Mouse (Mus musculus) hematopoietic stem cell, adult 5-6 weeks (primary cell): ENCODE results near the gene Lgals1. TPM values are rescaled to one million over a fixed set of nuclear protein-coding genes. Genes with fewer than 3 reads are reported as not detected.

ENCODE experiments used
- ATAC-seq, 2 experiments: fragments of 125-278 bp in 1 of 2; replicated peaks in 1 of 2; 2 replicates each; pipeline ENCODE4 v1.8.0; 2016 to 2017; ENCODE audit warnings: inconsistent platforms in 2 of 2, mild to moderate bottlenecking in 2 of 2, moderate number of reproducible peaks in 2 of 2, low read depth in 1 of 2, moderate TSS enrichment in 1 of 2; ENCODE audit not compliant: low FRiP score in 2 of 2, poor library complexity in 2 of 2, severe bottlenecking in 2 of 2, insufficient read depth in 1 of 2, low TSS enrichment in 1 of 2
- total RNA-seq: library from RNA; stranded (forward); fragments of 172-1452, 232-1000 nt; gene quantifications from 2 replicates; pipeline ENCODE4 v1.2.3, GENCODE M21; 2017

The Lgals1 gene
- 77.1 and 108 TPM in 2 replicates for total RNA-seq

DNA sequence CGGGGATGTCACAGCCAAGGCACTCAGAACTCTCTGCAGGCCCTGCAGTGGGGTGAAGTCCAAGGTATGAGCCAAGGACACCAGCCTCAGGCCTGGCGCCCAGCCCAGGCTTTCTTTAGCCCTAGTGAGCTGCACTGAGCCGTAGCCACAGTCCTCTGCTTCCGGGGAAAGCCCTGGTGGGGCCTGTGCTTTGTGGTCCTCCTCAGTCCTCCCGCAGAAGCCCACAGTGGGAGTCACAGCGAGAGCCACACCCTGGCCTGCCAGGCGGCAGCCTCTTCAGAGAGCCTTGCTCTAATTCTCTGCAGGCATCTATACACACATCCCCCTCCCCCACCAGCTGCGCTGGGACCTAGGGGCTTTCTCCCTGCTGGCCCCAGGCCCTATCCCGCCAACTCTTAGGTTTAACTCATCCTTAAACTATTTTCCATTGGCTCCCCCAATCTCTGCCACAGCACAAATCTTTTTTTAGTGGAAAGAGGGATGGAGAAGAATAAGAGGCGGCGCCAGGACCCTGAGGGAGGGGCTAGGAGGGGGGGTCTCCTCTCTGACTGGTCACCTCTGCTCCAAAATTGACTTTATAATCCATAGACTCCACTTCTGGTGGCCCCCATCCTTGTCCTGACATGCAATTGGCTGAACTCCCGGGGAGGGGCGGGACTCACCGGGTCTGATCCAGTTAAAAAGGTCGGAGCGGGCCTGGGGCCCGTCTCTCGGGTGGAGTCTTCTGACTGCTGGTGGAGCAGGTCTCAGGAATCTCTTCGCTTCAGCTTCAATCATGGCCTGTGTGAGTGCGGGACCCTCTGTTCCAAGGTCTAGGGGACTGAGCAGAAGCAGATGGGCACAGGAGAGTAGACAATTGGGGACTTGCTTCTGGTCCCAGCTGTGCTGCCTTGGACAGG, at the start of gene Lgals1:
TSS of gene Lgals1 (plus strand) at position 705 of the 899 bp plus-strand sequence.
- peak; percentile 18 to 46; a peak in 2 of 4 replicates for ATAC-seq

DNA sequence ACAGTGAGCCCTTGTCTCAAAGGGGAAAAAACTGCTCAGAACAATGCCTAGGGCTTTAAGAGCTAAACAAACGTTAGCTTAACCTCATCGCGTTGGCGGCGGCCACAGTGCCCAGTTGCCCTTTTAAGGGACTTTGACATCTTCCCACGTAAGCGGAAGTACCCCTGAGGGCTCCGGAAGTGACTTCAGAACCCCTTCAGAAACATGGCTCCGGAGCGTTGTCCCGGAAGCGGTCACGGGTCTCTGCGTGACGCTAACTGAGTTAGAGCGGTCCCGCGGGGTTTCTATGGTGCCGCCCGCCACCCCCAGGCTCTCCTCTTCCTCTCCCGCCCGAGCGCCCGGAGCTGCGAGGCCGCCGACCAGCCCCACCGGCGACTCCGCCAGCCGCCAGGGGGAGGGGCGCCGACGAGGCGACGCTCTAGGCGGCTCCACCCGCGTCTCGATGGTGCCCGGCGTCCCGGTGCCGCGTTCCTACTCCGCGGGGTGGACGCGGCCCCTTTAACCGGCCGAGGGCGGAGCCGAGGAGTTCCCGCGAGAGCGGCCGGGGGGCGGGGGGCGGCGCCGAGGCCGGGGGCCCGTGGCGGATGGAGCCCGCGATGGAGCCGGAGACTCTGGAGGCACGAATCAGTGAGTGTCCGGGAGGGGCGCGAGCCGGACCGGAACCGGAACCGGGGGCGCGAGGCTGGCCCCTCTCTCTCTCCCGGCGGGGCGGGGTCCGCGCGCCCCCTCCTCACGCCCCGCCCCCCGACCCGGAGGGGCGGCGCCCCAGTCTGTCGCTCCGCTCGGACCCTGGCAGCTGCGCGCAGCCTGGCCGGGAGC, 49.3 kb upstream of the Lgals1 start, which contains the start of gene Gga1:
TSS of gene Gga1 (plus strand) at position 200 of the 819 bp plus-strand sequence.
- peak; percentile 77 to 79 for ATAC-seq

DNA sequence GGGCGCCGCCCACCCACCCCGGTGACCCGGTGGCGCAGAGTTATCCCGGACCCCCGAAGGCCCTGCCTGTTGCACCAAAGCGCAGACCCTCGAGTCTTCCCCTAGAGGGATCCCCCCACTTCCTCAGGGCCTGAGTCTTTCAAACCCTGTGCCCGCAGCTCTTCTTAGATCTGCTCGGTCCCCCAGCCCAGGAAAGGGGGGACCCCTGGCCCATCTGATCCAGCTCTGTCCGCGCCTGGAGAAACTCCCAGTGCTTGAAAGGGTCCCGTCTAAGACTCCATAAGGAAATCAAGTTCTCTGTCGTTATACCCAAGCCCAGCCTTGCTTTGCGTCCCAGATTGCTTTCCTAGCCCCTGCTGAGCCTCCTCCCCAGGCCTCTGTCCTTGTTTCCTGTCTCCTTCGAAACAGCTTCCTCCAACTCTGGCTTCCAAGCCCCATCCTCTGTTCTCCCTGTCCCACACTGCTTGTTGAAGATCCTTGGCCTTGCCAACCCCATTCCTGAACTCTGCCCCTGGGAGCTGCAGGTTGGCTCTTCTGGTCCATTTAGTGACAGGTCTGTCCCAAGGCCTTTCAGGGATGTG, 48.6 kb upstream of the Lgals1 start:
- ATAC-seq, result no peak

DNA sequence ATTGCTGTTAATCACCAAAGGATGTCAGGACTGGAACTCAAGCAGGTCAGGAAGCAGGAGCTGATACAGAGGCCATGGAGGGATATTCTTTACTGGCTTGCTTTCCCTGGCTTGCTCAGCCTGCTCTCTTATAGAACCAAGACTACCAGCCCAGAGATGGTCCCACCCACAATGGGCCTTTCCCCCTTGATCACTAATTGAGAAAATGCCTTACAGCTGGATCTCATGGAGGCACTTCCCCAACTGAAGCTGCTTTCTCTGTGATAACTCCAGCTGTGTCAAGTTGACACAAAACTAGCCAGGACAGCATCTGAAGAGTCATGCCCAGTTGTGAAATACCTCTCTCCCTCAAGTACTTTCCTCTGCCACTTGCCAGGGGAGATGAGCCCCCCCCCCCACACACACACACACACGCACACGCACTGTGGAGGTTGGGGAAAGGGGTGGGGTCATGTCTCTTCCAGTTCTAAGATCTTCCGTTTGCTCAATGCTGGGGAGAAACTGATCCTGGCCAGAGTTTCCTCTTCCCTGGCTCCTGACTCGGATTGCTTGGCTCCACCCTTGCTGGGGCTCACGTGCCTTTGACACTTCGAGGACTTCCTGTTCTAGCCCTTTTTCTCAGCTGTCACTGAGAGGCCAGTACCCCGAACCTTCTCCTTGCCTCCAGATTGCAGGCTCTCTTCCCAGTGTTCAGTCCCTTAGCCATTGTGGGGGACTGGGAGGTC, 47.6 kb upstream of the Lgals1 start:
- ATAC-seq, result peak in 1 of 2 experiments; percentile 15; a peak in 1 of 4 replicates

DNA sequence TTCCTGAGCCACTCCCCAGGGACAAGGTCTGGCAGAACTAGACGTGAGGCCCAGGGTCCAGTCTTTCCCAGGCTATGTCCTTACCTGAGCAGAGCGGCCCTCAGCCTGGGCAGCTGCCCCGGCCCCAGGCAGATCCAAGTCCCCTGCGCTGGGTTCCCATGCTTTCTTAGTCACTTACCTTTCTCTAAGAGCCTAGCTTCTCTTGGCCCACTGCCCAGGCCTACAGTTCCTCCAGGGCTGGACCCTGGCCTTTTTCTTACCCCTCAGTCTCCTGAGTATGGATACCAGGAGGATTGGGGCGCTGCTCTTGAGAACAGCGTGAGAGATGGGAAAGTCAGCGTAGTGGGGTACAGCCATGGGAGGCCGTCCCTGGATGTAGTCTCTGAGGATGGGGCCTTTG, 46.1 kb upstream of the Lgals1 start:
- ATAC-seq, result no peak

DNA sequence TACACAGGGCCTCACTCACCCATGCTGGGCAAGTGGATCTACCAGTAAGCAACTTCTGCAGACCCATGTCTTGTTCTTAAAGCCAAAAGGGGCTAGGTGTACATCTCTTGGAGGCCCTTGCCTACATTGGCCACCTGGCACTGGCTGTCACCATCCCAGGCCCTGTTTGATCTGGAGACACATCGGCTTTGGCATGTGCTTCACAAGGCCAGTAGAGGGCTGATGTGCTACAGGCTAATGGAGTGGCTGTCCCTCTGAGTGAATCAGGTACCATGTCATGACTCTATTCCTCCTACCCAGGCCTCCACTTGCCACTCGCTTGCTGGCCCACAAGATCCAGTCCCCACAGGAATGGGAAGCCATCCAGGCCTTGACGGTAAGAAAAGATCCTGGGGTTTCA, 44.7 kb upstream of the Lgals1 start:
- ATAC-seq, result no peak

DNA sequence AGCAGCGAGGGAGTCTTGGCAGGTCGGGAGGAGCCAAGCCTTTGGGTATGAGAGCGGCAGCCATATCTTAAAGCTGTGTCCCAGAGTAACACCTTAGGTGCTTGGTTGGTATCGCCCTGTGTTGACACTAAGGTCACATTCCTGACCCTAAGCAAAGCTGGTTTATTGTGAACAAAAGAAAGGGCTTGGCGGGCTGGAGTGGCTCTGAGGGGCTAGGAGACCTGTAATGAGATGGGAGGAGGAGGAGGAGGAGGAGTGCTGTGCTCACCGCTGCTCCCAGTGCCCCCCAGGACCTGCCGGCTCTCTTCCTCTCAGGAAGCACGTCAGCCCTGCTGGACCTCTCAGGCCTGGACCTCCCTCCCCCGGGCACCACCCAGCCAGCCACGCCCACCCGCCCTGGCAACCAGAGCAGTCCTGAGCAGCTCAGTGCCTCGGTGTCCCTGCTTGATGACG, 37.1 kb upstream of the Lgals1 start:
- no peak for ATAC-seq

DNA sequence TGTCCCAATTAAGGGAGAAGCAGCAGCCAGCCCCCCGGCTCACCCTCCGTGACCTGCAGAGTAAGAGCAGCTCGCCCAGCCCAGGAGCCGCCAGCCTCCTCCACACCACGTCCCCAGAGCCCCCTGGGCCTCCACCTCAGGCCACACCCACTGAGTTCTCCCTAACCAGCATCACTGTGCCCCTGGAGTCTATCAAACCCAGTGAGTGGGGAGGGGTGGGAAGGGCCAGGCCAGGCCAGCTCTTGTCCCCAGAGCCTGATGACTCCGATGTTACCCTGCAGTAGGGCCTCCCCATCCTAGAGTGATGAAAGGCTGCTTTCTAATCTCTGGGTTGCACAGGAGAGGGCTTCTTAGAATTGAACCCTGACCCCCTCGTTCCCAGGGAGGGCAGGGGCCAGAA, 34.1 kb upstream of the Lgals1 start:
- ATAC-seq, result no peak

DNA sequence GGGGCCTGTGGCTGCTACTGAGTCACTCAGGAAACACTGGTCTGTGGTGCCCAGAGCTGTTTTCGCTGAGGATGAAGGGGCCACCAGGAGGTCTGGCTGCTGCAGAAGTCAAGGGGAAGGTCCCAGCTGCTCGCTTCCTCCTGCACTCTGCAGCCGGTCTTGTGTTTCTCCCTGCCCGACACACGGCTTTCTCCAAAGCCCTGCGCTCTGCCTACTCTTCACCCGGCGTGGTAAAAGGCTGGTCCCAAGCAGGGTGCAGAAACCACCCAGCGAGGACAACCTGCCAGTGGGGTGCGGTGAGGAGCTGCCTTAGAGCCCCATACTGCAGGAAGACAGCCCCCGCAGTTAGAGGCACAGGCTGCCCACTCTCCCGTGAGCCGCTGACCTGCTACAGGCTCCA, 31.8 kb upstream of the Lgals1 start:
- ATAC-seq, result peak; percentile 46 to 52

DNA sequence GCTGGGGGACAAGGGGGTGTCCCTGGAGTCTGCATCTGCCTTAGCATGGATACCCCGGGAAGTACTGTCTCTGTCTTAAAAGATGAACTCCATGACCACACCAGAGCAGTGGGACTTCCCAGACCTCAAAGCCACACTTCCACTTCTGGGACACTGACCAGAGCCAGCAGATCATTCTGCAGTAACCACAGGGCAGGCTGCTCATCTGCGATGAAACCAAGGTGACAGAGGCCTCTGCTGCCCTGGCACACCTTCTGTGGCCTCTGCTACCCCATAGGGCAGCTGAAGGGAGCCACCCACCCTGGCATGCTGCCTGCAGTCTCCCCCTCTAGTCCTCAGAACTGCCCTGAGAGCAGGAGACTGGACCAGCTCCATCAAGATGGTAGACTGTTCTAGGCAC, 30.8 kb upstream of the Lgals1 start:
- no peak for ATAC-seq

DNA sequence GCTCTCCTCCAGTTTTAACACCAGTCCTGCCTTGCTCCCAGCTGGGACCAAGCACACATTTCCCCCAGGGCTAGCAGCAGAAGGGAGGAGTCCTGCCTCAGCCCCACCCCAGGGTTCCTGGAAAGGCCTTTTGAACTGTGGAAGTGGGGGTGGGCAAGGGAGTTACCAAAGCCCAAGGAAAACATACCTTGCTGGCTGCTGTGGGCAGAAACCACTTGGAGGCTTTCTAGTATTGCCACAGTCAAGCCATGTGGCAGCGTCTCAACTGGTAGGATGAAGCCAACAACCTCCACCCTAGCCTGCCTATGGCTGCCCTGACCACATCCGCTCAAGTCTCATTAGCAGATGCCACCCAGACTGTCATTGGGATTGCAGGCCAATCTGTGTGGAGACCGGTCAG, 30.4 kb upstream of the Lgals1 start:
- 0 out of 4 replicates have a peak, but pooled peaks of 1 of the 2 experiments have one; percentile 3 for ATAC-seq

DNA sequence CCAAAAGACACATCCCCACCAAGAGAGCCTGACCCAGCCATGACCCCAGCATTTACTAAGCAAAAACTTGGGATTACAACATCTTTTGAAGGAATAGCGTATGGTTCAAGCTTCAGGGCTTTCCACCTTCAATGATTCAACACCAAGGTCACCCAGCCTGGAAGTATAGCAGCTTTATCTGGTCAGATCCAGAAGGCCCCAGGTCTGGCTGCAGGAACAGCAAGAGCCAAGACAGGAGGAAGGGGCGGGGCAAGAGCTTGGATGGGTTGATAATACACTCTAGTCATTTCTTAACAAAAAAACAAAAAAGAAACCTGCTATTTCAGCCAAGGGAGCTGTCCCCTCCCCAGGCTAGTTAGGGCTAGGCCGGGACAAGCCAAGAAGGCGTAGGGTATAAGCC, 29.0 kb upstream of the Lgals1 start:
- no peak for ATAC-seq

DNA sequence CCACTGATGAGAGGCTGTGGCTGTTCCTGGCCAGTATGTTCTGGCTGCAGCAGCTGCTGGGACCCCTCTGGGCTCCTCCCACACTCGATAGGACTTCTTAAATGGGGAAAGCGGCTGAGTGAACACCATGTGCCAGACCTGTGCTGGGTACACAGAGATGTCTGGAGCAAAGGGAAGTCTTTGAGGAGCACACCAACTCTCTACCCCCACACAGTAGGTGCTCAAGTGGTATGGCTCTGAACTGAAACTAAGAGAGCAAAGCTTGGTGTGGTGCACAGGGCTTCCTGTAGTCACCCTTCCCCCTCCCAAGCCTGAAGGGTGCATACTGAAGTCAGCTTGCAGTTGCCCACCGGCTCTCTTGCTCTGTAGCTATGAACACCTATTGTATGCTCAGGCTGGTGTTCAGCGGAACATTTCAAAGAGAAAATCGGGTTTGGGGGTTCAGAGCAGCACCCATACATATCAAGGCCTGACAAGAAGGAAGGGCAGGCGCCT, 28.0 kb upstream of the Lgals1 start:
- ATAC-seq, result no peak

DNA sequence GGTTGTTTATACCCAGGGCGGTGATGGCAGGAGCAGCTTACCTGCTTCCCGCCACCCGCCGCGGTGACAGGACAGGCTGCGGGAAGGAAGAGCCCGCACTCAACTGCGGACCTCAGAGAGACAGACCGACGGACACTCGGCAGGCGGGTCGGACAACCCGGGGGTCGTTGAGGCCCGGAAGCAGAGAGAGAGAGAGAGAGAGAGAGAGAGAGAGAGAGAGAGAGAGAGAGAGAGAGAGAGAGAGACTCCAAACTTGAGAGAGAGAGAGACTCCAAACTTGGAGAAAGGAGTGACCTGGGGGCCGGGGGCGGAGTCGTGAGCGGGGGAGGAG, 27.2 kb upstream of the Lgals1 start, which contains the start of gene Gm49510:
TSS of gene Gm49510 (plus strand) at position 259 of the 331 bp plus-strand sequence.
- ATAC-seq, result no peak

DNA sequence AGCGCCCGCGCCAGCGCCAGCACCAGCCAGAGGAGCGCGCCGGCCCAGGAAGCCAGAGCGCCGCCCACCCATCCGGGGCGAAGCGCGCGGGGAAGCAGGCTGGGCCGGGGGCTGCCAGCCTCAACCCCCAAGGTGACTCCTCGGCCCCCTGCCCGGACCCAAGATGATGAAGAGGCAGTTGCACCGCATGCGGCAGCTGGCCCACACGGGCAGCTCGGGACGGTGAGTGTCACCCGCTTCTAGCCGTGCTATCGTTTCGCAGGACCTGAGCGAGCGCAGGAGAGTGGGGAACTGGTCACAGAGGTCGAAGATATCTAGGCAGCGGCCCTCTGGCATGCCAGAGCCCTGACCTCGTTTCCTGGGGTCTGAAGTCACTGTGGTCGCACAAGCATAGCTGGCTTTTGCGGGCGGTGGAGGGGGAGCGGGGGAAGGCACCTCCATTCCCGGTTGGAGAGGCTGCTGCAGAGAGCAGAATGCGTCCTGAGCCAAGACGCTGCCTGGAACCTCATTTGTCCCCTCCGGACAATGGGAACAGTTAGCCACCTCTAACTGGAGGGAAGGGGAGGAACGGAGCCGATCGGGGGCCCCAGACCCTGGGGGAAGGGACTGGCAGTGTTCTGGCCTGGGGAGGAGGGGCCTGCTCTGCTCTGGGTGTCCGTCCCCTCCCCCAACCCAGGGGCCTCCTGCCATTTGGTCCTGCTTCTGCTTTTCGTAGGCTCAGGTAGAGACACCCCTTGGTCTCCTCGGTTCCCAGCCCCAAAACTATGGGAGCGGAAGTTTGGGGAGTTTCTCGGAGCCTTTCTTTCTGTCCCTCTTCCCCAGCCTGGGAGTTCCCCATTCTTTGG, 26.6 kb upstream of the Lgals1 start, which contains the start of gene Sh3bp1:
TSS of gene Sh3bp1 (plus strand) at position 29 of the 845 bp plus-strand sequence.
- peak in 1 of 2 experiments; percentile 10; a peak in 1 of 4 replicates for ATAC-seq
